ENCODE assay signal across 19 mouse cellular contexts in genomic region chr12:15808186-15808800, GRCm38 (mm10). TPM values are rescaled to one million over a fixed set of nuclear protein-coding genes. Genes with fewer than 3 reads are reported as not detected.
A peak's percentile ranks its signal among the peaks of the same experiment; 100 is the strongest.
DNase-seq lines count a peak whose midpoint lies in the region; ATAC-seq and TF ChIP-seq lines count a peak whose summit lies in the region.
"Had no signal": no experiment of that assay in that cellular context is flagged by ENCODE, and none has a peak within 500 bp of the region (broad histone marks: within the 10 kb centered on the region; RNA-seq: fewer than 3 reads in every experiment).

No protein-coding gene starts in this region.

- WGBS in hindbrain, postnatal 0 days: 89% methylated on average over 5 of the region's 5 CpGs
- WGBS in hindbrain, embryonic 12.5 days: 91% methylated on average over 5 of the region's 5 CpGs

- ATAC-seq in hindbrain, postnatal 0 days: no peak
- no peak for ATAC-seq in hindbrain, embryonic 12.5 days (ENCODE audit: low FRiP score)
- ATAC-seq in CD4-positive, CD25-positive, alpha-beta regulatory T cell, adult 4 months: peak; percentile 5
- ATAC-seq: forebrain, embryonic 13.5 days; intestine, embryonic 16.5 days had no signal

- H3K9me3 ChIP-seq in hindbrain, postnatal 0 days (ENCODE audit: low read length): no peaks in the 10 kb centered on the region
- H3K9me3 ChIP-seq in hindbrain, embryonic 12.5 days (replicated peaks): no peaks in the 10 kb centered on the region
- H3K9me3 ChIP-seq: embryonic facial prominence, embryonic 10.5 days; forebrain, embryonic 13.5 days; heart, embryonic 13.5 days; hindbrain, embryonic 13.5 days had no signal

- no peak for DNase-seq in hindbrain, postnatal 0 days (ENCODE audit: low spot score)
- peak; percentile 53 for DNase-seq in NIH3T3 (ENCODE audit: low read depth)
- DNase-seq in naive thymus-derived CD4-positive, alpha-beta T cell, adult 2 months (ENCODE audit: low read depth): peak; percentile 53
- no peak for DNase-seq in left cerebral cortex, postnatal 4 days
- no peak for DNase-seq in layer of hippocampus, adult 11-12 months (ENCODE audit: low spot score)
- DNase-seq: adrenal gland, adult 2 months; adrenal gland, postnatal 25 days; cerebellum, adult 2 months; cerebellum, postnatal 10 days; heart, adult 2 months; heart, postnatal 36 days; kidney, adult 8-10 months had no signal

- H3K27ac ChIP-seq in hindbrain, postnatal 0 days: no peak overlapping the region
- no peak overlapping the region for H3K27ac ChIP-seq in hindbrain, embryonic 12.5 days
- H3K27ac ChIP-seq: embryonic facial prominence, embryonic 10.5 days; forebrain, embryonic 13.5 days; heart, adult 2 months; heart, embryonic 13.5 days; hindbrain, embryonic 13.5 days had no signal

- no peak for TF ChIP-seq CTCF in hindbrain, postnatal 0 days (IDR thresholded peaks at IDR 0.05; ENCODE audit: low read depth)

- no peaks in the 10 kb centered on the region for H3K27me3 ChIP-seq in hindbrain, postnatal 0 days (ENCODE audit: insufficient read depth, low read length)
- no peaks in the 10 kb centered on the region for H3K27me3 ChIP-seq in hindbrain, embryonic 12.5 days
- H3K27me3 ChIP-seq: forebrain, embryonic 13.5 days; heart, embryonic 13.5 days; hindbrain, embryonic 13.5 days had no signal

- no peak overlapping the region for H3K4me3 ChIP-seq in hindbrain, postnatal 0 days (ENCODE audit: low read length)
- no peak overlapping the region for H3K4me3 ChIP-seq in hindbrain, embryonic 12.5 days
- H3K4me3 ChIP-seq: embryonic facial prominence, embryonic 10.5 days; forebrain, embryonic 13.5 days; heart, adult 2 months; heart, embryonic 13.5 days; hindbrain, embryonic 13.5 days had no signal

- intact Hi-C loops in left cerebral cortex, postnatal 4 days (cut with DNase I): no loop called here

- H3K4me2 ChIP-seq in hindbrain, postnatal 0 days (ENCODE audit: low read depth, low read length): 0 out of 2 replicates have a peak overlapping the region, but pooled peaks have one; percentile 2
- H3K4me2 ChIP-seq in hindbrain, embryonic 12.5 days (replicated peaks): no peak overlapping the region
- H3K4me2 ChIP-seq: forebrain, embryonic 13.5 days; heart, embryonic 13.5 days had no signal

- H3K4me1 ChIP-seq in hindbrain, postnatal 0 days (ENCODE audit: insufficient read depth, low read length): peaks cover 22% of the 10 kb centered on the region
- H3K4me1 ChIP-seq in hindbrain, embryonic 12.5 days: peaks cover 59% of the 10 kb centered on the region

- H3K9ac ChIP-seq in hindbrain, postnatal 0 days (replicated peaks; ENCODE audit: low read length): no peak overlapping the region
- H3K9ac ChIP-seq in hindbrain, embryonic 12.5 days: no peak overlapping the region
- H3K9ac ChIP-seq: forebrain, embryonic 13.5 days; heart, embryonic 13.5 days; hindbrain, embryonic 13.5 days had no signal

- H3K36me3 ChIP-seq in hindbrain, postnatal 0 days (ENCODE audit: insufficient read depth, low read length): peaks cover 20% of the 10 kb centered on the region
- peaks cover 60% of the 10 kb centered on the region for H3K36me3 ChIP-seq in hindbrain, embryonic 12.5 days

RNA-seq across cellular contexts. Expression of gene Trib2, which starts 8.4 kb away (rescaled TPM):
- 150 and 164 TPM in 2 replicates for total RNA-seq in hindbrain, postnatal 0 days (2014; rRNA removed)
- polyA plus RNA-seq in hindbrain, postnatal 0 days (2015; fragmentation: Nextera tagmentation; extraction: Ambion mirVana): 92.2 and 95.2 TPM in 2 replicates
- 107 and 117 TPM in 2 replicates for polyA plus RNA-seq in hindbrain, embryonic 12.5 days (2016; fragmentation: Nextera tagmentation; extraction: Ambion mirVana)
- 10 to 100 TPM; 76.7 to 80.4 TPM for polyA plus RNA-seq in CD4-positive, CD25-positive, alpha-beta regulatory T cell, adult 4 months (2017; shearing (Covaris generic))
- total RNA-seq in left cerebral cortex, postnatal 4 days (2021): 10 to 100 TPM; 74.7 to 82.2 TPM

Comparison
In these comparisons a context has a peak if more than half of its experiments do, and no peak if none do; other contexts are left out.
1. DNase-seq: peak in NIH3T3 (single experiment) and naive thymus-derived CD4-positive, alpha-beta T cell, adult 2 months (single experiment); none in hindbrain, postnatal 0 days (single experiment), left cerebral cortex, postnatal 4 days (single experiment) and layer of hippocampus, adult 11-12 months (single experiment).